Mouse (Mus musculus) stomach, embryonic 16.5 days (tissue): ENCODE measurements at regions not wholly inside any gene's neighbourhood (a gene's known extent, or its start where the extent isn't known, plus 50 kb on each side); places are given as distances from the start of the nearest gene placed in this dataset.

ENCODE experiments used
- ATAC-seq: fragments of 200-750 bp; cut with Nextera tagmentation; 2 replicates; pipeline ENCODE4 v1.8.0; 2017; ENCODE audit warnings: moderate number of reproducible peaks, moderate TSS enrichment; ENCODE audit not compliant: insufficient read depth, low FRiP score
- H3K27ac ChIP-seq: fragments of 300-500 bp; sonication (generic); 2 replicates; pipeline ENCODE4 v1.5.1; 2014; ENCODE audit warnings: low read length
- H3K27me3 ChIP-seq: fragments of 300-500 bp; sonication (generic); 2 replicates; pipeline ENCODE4 v1.6.1; 2014; ENCODE audit warnings: low read length, control low read depth, mixed read lengths; ENCODE audit not compliant: control insufficient read depth, insufficient read depth
- H3K36me3 ChIP-seq: fragments of 300-500 bp; sonication (generic); 2 replicates; pipeline ENCODE4 v1.6.1; 2014; ENCODE audit warnings: low read length; ENCODE audit not compliant: control insufficient read depth, insufficient read depth
- H3K4me1 ChIP-seq: fragments of 300-500 bp; sonication (generic); 2 replicates; pipeline ENCODE4 v1.6.1; 2014; ENCODE audit warnings: low read length, control low read depth, mixed read lengths; ENCODE audit not compliant: control insufficient read depth, insufficient read depth
- H3K4me2 ChIP-seq: fragments of 300-500 bp; sonication (generic); 2 replicates; pipeline ENCODE4 v1.6.1; 2014; ENCODE audit warnings: low read depth, low read length, mixed read lengths
- H3K4me3 ChIP-seq: fragments of 300-500 bp; sonication (generic); replicated peaks from 2 replicates; pipeline ENCODE4 v1.5.1; 2014; ENCODE audit warnings: mild to moderate bottlenecking, low read length
- H3K9ac ChIP-seq: fragments of 300-500 bp; sonication (generic); 2 replicates; pipeline ENCODE4 v1.6.1; 2014; ENCODE audit warnings: low read length
- H3K9me3 ChIP-seq: fragments of 300-500 bp; sonication (generic); replicated peaks from 2 replicates; pipeline ENCODE4 v1.6.1; 2016; ENCODE audit warnings: low read length, control low read depth; ENCODE audit not compliant: control insufficient read depth
- WGBS: fragments of 180-500 bp; shearing (Covaris S2); extraction: QIAGEN DNeasy Blood & Tissue Kit; methylation state at CpG from one replicate; pipeline ENCODE4 v1.1.7; 2014; 5-methylcytosine and 5-hydroxymethylcytosine counted together

DNA sequence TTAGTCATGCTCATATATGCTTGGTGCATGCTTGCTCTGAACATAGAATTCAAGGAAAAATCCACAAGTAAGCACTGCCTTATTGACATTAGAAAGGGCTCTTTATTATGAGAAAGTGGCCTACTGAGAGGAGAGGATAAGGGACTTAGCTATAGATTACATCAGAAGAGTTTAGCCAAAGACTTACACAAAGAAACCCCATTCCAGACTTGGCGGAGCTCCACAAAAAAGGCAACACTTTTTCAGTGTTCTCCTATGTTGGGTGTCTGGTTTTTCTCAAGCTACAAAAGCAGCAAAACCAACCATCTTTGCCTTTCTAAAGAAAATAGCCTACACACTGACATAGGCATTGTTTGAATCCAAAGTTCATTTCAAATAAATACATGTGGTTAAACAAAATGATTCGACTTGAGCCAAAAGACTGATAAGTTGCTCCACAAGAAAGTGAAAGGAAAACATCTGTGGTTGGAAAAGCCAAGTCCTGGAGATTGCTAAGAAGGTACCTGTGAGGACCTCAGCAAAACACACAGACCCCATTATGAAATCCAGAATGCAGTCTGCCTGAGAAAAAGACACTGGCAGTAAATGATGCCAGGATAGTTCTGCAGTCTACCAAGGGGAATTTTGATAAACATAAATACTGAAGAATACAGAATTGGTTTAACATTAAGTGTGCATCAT lies 648.3 kb upstream of the Impad1 start:
- Histone ChIP-seq H3K27ac (peak overlapping the region; percentile 55; the same call in 1 of the 2 replicates), H3K36me3 (no peaks in the 10 kb centered on the region), H3K9me3 (no peaks in the 10 kb centered on the region), H3K4me1 (peaks cover 6% of the 10 kb centered on the region), H3K9ac (no peak overlapping the region), H3K4me3 (no peak overlapping the region), H3K27me3 (no peaks in the 10 kb centered on the region), H3K4me2 (no peak overlapping the region)
- 32% methylated on average over 2 of the region's 2 CpGs for WGBS
- peak; percentile 91 for ATAC-seq

DNA sequence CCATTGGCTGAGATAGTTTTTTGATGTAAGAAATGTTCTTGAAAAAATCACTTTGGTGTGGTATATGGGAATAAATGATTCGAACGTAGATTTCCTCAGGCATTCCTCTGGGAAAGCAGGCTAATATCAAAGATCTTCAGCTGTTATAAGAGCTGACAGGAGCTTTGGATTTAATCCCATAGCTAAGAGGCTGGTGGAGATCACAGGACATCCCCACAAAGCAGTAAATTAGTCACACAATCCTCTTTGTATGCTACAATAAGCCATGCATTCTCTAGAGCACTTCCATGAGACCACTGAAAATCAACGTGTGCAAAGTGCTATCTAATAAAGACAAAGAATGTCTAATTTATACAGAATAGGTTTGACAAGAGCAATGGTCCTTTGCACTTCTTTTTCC lies 643.9 kb upstream of the Impad1 start:
- H3K27ac ChIP-seq = no peak overlapping the region
- peaks cover 3% of the 10 kb centered on the region for H3K4me1 ChIP-seq
- H3K36me3 ChIP-seq = no peaks in the 10 kb centered on the region
- H3K4me2 ChIP-seq = no peak overlapping the region
- H3K9ac ChIP-seq = no peak overlapping the region
- no peaks in the 10 kb centered on the region for H3K27me3 ChIP-seq
- 35% methylated on average over 3 of the region's 3 CpGs for WGBS
- H3K9me3 ChIP-seq = no peaks in the 10 kb centered on the region
- no peak overlapping the region for H3K4me3 ChIP-seq
- ATAC-seq = no peak
